Mouse (Mus musculus): Measurements from ENCODE around the gene E130308A19Rik.

DNA sequence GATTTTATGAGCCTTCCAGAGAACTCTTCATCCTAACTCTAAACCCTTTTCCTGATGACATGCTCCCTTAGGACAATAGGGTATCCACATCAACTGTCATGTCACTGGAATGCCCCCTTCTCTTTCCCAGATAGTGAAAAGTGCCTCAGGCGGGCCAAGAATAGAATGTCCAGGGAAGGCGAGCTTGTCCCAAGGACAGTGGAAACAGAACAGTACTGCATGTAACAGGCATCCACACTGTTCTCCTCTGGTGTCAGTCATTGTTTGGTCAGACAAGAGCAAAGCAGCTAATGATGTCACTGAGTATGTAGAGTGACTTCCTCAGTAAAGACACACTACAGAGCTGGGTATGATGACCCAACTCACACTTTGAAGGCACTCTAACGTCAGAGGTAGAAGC is 151.8 kb downstream of the E130308A19Rik start:
- TF ChIP-seq ZKSCAN1 (IDR thresholded peaks at IDR 0.05; ENCODE audit: borderline replicate concordance, low read depth, low read length) (no peak), ZNF384 (IDR thresholded peaks at IDR 0.05; ENCODE audit: low read depth, low read length) (no peak), CTCF (conservative IDR thresholded peaks at IDR 0.05 in 1 of 2, IDR thresholded peaks at IDR 0.05 in 1 of 2; ENCODE audit: low read depth in 2 of 2, low read length in 2 of 2) (no peak), UBTF (IDR thresholded peaks at IDR 0.05; ENCODE audit: low read depth, low read length) (no peak), MYC (IDR thresholded peaks at IDR 0.05; ENCODE audit: low read depth, low read length) (no peak), ELF1 (IDR thresholded peaks at IDR 0.05; ENCODE audit: low read depth, low read length) (no peak), POLR2A (IDR thresholded peaks at IDR 0.05; ENCODE audit: low read depth, low read length) (no peak), ZC3H11A (IDR thresholded peaks at IDR 0.05; ENCODE audit: low read depth, low read length) (no peak), JUND (conservative IDR thresholded peaks at IDR 0.05; ENCODE audit: low read depth, low read length) (no peak), TCF12 (IDR thresholded peaks at IDR 0.05; ENCODE audit: low read depth, low read length) (no peak)

Measured in CH12.LX (cell line).